Mouse (Mus musculus) macrophage (primary cell): ENCODE measurements around the gene Shc1. TPM values are rescaled to one million over a fixed set of nuclear protein-coding genes. Genes with fewer than 3 reads are reported as not detected.

ENCODE experiments used
- H3K27ac ChIP-seq: fragments of 350-480 bp; formaldehyde crosslinking; 2 replicates; pipeline ENCODE4 v1.9.0; 2021
- H3K36me3 ChIP-seq: fragments of 350-480 bp; formaldehyde crosslinking; 2 replicates; pipeline ENCODE4 v1.9.0; 2021; ENCODE audit errors: inconsistent target
- H3K4me3 ChIP-seq: fragments of 350-480 bp; formaldehyde crosslinking; 2 replicates; pipeline ENCODE4 v1.9.0; 2021; ENCODE audit errors: inconsistent target
- H3K79me2 ChIP-seq: fragments of 350-480 bp; formaldehyde crosslinking; 2 replicates; pipeline ENCODE4 v1.9.0; 2021; ENCODE audit errors: inconsistent target
- WGBS: methylation state at CpG from one replicate; pipeline ENCODE4 v1.1.7; 2026; ENCODE audit warnings: inconsistent platforms; ENCODE audit not compliant: missing documents; 5-methylcytosine and 5-hydroxymethylcytosine counted together
- polyA plus RNA-seq: library from polyadenylated mRNA; stranded (reverse); fragments of 250-400 nt; gene quantifications from 3 replicates; pipeline ENCODE4 v1.2.4, GENCODE M21; 2018; ENCODE audit warnings: inconsistent platforms

Shc1 gene
- polyA plus RNA-seq, 1 experiment from 2014 or later, result 32.7 TPM

GRCm38 (mm10) chr3:89458965-89459807 is 40.9 kb downstream of the Shc1 start:
- WGBS, result under 1% methylated on average over 30 of the region's 36 CpGs
- Histone ChIP-seq H3K79me2 (no peaks in the 10 kb centered on the region; the same call in 1 of the 2 replicates), H3K4me3 (peak overlapping the region; percentile 79), H3K27ac (peak overlapping the region; percentile 66), H3K36me3 (no peaks in the 10 kb centered on the region)

DNA sequence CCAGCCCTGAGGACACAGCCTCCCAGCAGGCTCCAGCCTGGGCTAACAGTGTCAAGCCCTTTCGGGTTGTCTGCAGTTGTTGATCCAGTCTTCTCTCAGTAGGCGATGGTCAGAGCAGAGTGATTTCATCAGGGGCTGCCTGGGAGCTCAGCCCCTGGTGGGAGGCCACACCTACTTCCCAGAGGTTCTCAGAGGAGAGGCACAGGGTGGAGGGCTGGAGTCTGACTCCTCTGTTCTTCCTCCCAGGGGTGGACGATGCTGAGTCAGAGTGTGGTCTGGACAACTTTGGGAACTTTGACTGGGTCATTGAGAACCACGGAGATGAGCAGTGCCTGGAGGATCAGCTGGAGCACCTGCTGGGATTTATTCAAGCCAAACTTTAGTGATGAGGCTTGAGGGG is 50.0 kb downstream of the Shc1 start:
- Histone ChIP-seq H3K27ac (no peak overlapping the region), H3K4me3 (no peak overlapping the region), H3K36me3 (peaks cover 8% of the 10 kb centered on the region; the same call in 1 of the 2 replicates), H3K79me2 (no peaks in the 10 kb centered on the region)
- WGBS, result 75% methylated on average over 4 of the region's 4 CpGs

GRCm38 (mm10) chr3:89472280-89472679 is 54.0 kb downstream of the Shc1 start:
- H3K27ac ChIP-seq, result no peak overlapping the region
- H3K4me3 ChIP-seq, result no peak overlapping the region
- WGBS, result 50% methylated on average over 7 of the region's 7 CpGs
- peaks cover 8% of the 10 kb centered on the region; the same call in 1 of the 2 replicates for H3K36me3 ChIP-seq
- no peaks in the 10 kb centered on the region for H3K79me2 ChIP-seq

DNA sequence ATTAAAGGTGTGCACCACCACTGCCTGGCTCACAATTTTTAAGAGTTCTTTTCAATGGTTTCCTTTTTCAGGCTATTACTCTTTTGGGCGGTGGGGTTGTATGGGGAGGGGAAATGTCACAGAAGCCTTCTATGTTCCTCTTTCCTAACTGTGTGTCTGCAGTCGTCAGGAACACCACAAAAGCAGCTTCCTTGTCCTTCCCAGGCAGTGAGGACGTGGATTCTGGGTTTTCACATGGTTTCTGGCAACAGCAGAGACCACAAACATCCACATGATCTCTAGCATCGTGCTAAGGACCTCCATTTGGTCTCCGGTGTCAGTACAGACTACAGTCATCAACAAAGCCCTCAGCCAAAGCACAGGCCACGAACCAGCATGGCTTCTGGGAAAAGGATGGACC is 55.6 kb downstream of the Shc1 start:
- Histone ChIP-seq H3K36me3 (peaks cover under 1% of the 10 kb centered on the region; the same call in 1 of the 2 replicates), H3K4me3 (no peak overlapping the region), H3K79me2 (no peaks in the 10 kb centered on the region), H3K27ac (no peak overlapping the region)
- 20% methylated on average over 6 of the region's 6 CpGs for WGBS

- 95% methylated on average over 6 of the region's 6 CpGs for WGBS
Observed at GRCm38 (mm10) chr3:89479055-89479454, 60.8 kb downstream of the Shc1 start.

More at GRCm38 (mm10) chr3:89479055-89479454, 60.8 kb downstream of the Shc1 start:
- Histone ChIP-seq H3K79me2 (no peaks in the 10 kb centered on the region), H3K36me3 (no peaks in the 10 kb centered on the region), H3K4me3 (no peak overlapping the region), H3K27ac (no peak overlapping the region)

Other genes starting within 250 kb of the Shc1 start
- 79.6 to 84.3 TPM (median 80.5 TPM) in 3 replicates for gene Scamp3, start 241.0 kb upstream of the Shc1 start, polyA plus RNA-seq
- 1.1 to 4.4 TPM (median 1.9 TPM) in 3 replicates for gene Fam189b, start 235.3 kb upstream of the Shc1 start, polyA plus RNA-seq
- gene Gba, start 215.5 kb upstream of the Shc1 start, polyA plus RNA-seq, result 205 to 294 TPM (median 220 TPM) in 3 replicates
- gene Thbs3, start 203.3 kb upstream of the Shc1 start, polyA plus RNA-seq, result 0.17 to 0.68 TPM (median 0.34 TPM) in 3 replicates
- gene Mtx1, start 191.4 kb upstream of the Shc1 start, polyA plus RNA-seq, result 55.2 to 102 TPM (median 79.3 TPM) in 3 replicates
- gene Muc1, start 189.4 kb upstream of the Shc1 start, polyA plus RNA-seq, result not detected in 3 replicates
- gene Krtcap2, start 172.5 kb upstream of the Shc1 start, polyA plus RNA-seq, result 30.5 to 54.3 TPM (median 43.8 TPM) in 3 replicates
- gene Trim46, start 172.1 kb upstream of the Shc1 start, polyA plus RNA-seq, result 0.22 TPM in 1 of 3 replicates, not detected in the others
- 23.7 to 90.4 TPM (median 70.3 TPM) in 3 replicates for gene Dpm3, start 159.1 kb upstream of the Shc1 start, polyA plus RNA-seq
- 18.0 to 31.9 TPM (median 31.9 TPM) in 3 replicates for gene Slc50a1, start 147.9 kb upstream of the Shc1 start, polyA plus RNA-seq
- gene Efna1, start 137.3 kb upstream of the Shc1 start, polyA plus RNA-seq, result 0.20 to 0.25 TPM in 2 of 3 replicates, not detected in the other
- gene Efna3, start 95.5 kb upstream of the Shc1 start, polyA plus RNA-seq, result not detected in 3 replicates
- not detected in 3 replicates for gene Efna4, start 80.4 kb upstream of the Shc1 start, polyA plus RNA-seq
- gene Adam15, start 68.4 kb upstream of the Shc1 start, polyA plus RNA-seq, result 143 to 250 TPM (median 157 TPM) in 3 replicates
- not detected in 3 replicates for gene Dcst2, start 56.5 kb upstream of the Shc1 start, polyA plus RNA-seq
- gene Dcst1, start 53.2 kb upstream of the Shc1 start, polyA plus RNA-seq, result not detected in 3 replicates
- 41.6 to 50.1 TPM (median 42.1 TPM) in 3 replicates for gene Zbtb7b, start 23.7 kb upstream of the Shc1 start, polyA plus RNA-seq
- not detected in 3 replicates for gene Lenep, start 15.7 kb upstream of the Shc1 start, polyA plus RNA-seq
- gene Flad1, start 6.6 kb upstream of the Shc1 start, polyA plus RNA-seq, result 11.3 to 17.1 TPM (median 16.4 TPM) in 3 replicates
- gene Cks1b, start 60 bp upstream of the Shc1 start, polyA plus RNA-seq, result 6.1 to 27.6 TPM (median 13.1 TPM) in 3 replicates
- gene Pygo2, start 11.8 kb downstream of the Shc1 start, polyA plus RNA-seq, result 7.7 to 18.5 TPM (median 16.4 TPM) in 3 replicates
- 5.3 to 6.8 TPM (median 5.4 TPM) in 3 replicates for gene Pbxip1, start 18.3 kb downstream of the Shc1 start, polyA plus RNA-seq
- gene Pmvk, start 36.1 kb downstream of the Shc1 start, polyA plus RNA-seq, result 15.3 to 25.4 TPM (median 21.3 TPM) in 3 replicates
- gene Kcnn3, start 101.7 kb downstream of the Shc1 start, polyA plus RNA-seq, result 0.02 to 0.03 TPM in 2 of 3 replicates, not detected in the other